Mouse (Mus musculus) CH12.LX (cell line): ENCODE data around the gene Lrtm1. TPM values are rescaled to one million over a fixed set of nuclear protein-coding genes. Genes with fewer than 3 reads are reported as not detected.

ENCODE experiments used
- DNase-seq: peaks from one replicate; pipeline ENCODE4 v3.0.0-alpha.2; 2013; ENCODE audit errors: extremely low read depth
- H3K27ac ChIP-seq: 2 replicates; pipeline ENCODE4 v1.5.1; 2012; ENCODE audit warnings: low read depth, mild to moderate bottlenecking, control low read depth, moderate library complexity; ENCODE audit not compliant: insufficient read depth
- H3K27me3 ChIP-seq: replicated peaks from 2 replicates; pipeline ENCODE3; 2012; ENCODE audit warnings: inconsistent platforms
- H3K36me3 ChIP-seq, 2 experiments: replicated peaks in 1 of 2; 2 replicates each; pipeline versions ENCODE3 to v1.6.1; 2012; ENCODE audit warnings: inconsistent platforms in 1 of 2, low read length in 1 of 2, mild to moderate bottlenecking in 1 of 2, mixed read lengths in 1 of 2, moderate library complexity in 1 of 2; ENCODE audit not compliant: control insufficient read depth in 1 of 2, insufficient read depth in 1 of 2
- H3K4me1 ChIP-seq, 2 experiments: 2 replicates each; pipeline ENCODE4 v1.6.1; 2012; ENCODE audit warnings: inconsistent platforms in 1 of 2, moderate library complexity in 1 of 2; ENCODE audit not compliant: insufficient read depth in 2 of 2, control insufficient read depth in 1 of 2
- H3K4me2 ChIP-seq: 2 replicates; pipeline ENCODE4 v1.6.1; 2012; ENCODE audit warnings: low read depth, mild to moderate bottlenecking, control low read depth; ENCODE audit not compliant: poor library complexity, insufficient read depth, severe bottlenecking
- H3K4me3 ChIP-seq, 3 experiments: fragments of 150-350 bp in 1 of 3; sonication (generic) in 1 of 3; replicated peaks in 1 of 3; 2 replicates each; pipeline versions ENCODE3 to v1.5.1; 2011 to 2012; ENCODE audit warnings: low read depth in 2 of 3, low read length in 2 of 3, mild to moderate bottlenecking in 2 of 3, moderate library complexity in 2 of 3, control low read depth in 1 of 3, improper control_type of control experiment in 1 of 3, inconsistent platforms in 1 of 3, mixed read lengths in 1 of 3; ENCODE audit not compliant: poor library complexity in 1 of 3
- H3K79me2 ChIP-seq: replicated peaks from 2 replicates; pipeline ENCODE4 v1.6.1; 2012; ENCODE audit warnings: mild to moderate bottlenecking, moderate library complexity; ENCODE audit not compliant: control insufficient read depth, poor library complexity, insufficient read depth, severe bottlenecking; ENCODE audit errors: extremely low read depth
- H3K9ac ChIP-seq: 2 replicates; pipeline ENCODE4 v1.6.1; 2012; ENCODE audit warnings: low read depth, mild to moderate bottlenecking, control low read depth, moderate library complexity; ENCODE audit not compliant: insufficient read depth
- H3K9me3 ChIP-seq: replicated peaks from 2 replicates; pipeline ENCODE3; 2012; ENCODE audit warnings: low read length, inconsistent platforms, mixed read lengths
- CTCF ChIP-seq, 2 experiments: IDR thresholded peaks in 1 of 2; conservative IDR thresholded peaks in 1 of 2; 2 replicates each; pipeline ENCODE4 v1.5.1; 2011 to 2012; ENCODE audit warnings: low read depth in 2 of 2, low read length in 2 of 2, improper control_type of control experiment in 1 of 2, inconsistent platforms in 1 of 2, mild to moderate bottlenecking in 1 of 2, moderate library complexity in 1 of 2
- E2F4 ChIP-seq: IDR thresholded peaks from 2 replicates; pipeline ENCODE4 v1.6.1; 2011; ENCODE audit warnings: low read depth, low read length, improper control_type of control experiment; ENCODE audit not compliant: insufficient replicate concordance
- ETS1 ChIP-seq: conservative IDR thresholded peaks from 2 replicates; pipeline ENCODE4 v1.6.1; 2012; ENCODE audit warnings: low read depth, mild to moderate bottlenecking, inconsistent platforms, low read length, improper control_type of control experiment, moderate library complexity
- HCFC1 ChIP-seq: IDR thresholded peaks from 2 replicates; pipeline ENCODE4 v1.6.1; 2012; ENCODE audit warnings: low read depth, mild to moderate bottlenecking, inconsistent platforms, low read length, improper control_type of control experiment
- IRF4 ChIP-seq: IDR thresholded peaks from 2 replicates; pipeline ENCODE4 v1.6.1; 2014; ENCODE audit warnings: low read depth, mild to moderate bottlenecking, inconsistent platforms, low read length, improper control_type of control experiment
- JUN ChIP-seq: IDR thresholded peaks from 2 replicates; pipeline ENCODE4 v1.6.1; 2011; ENCODE audit warnings: low read depth, mild to moderate bottlenecking, low read length, improper control_type of control experiment, moderate library complexity; ENCODE audit not compliant: insufficient read depth
- JUND ChIP-seq: conservative IDR thresholded peaks from 2 replicates; pipeline ENCODE4 v1.6.1; 2011; ENCODE audit warnings: low read depth, low read length, improper control_type of control experiment
- KAT2A ChIP-seq: IDR thresholded peaks from 2 replicates; pipeline ENCODE4 v1.6.1; 2012; ENCODE audit warnings: low read length, improper control_type of control experiment, inconsistent platforms; ENCODE audit not compliant: insufficient replicate concordance
- MAFK ChIP-seq: IDR thresholded peaks from 2 replicates; pipeline ENCODE4 v1.6.1; 2011; ENCODE audit warnings: low read length, improper control_type of control experiment; ENCODE audit not compliant: insufficient replicate concordance
- MAX ChIP-seq: IDR thresholded peaks from 2 replicates; pipeline ENCODE4 v1.6.1; 2011; ENCODE audit warnings: low read length, improper control_type of control experiment
- MEF2A ChIP-seq: IDR thresholded peaks from 2 replicates; pipeline ENCODE4 v1.6.1; 2014; ENCODE audit warnings: low read depth, mild to moderate bottlenecking, inconsistent platforms, low read length, improper control_type of control experiment, borderline replicate concordance
- MXI1 ChIP-seq: IDR thresholded peaks from 2 replicates; pipeline ENCODE4 v1.6.1; 2011; ENCODE audit warnings: mild to moderate bottlenecking, low read depth, low read length, improper control_type of control experiment
- MYC ChIP-seq: IDR thresholded peaks from 2 replicates; pipeline ENCODE4 v1.6.1; 2011; ENCODE audit warnings: low read depth, mild to moderate bottlenecking, improper control_type of control experiment, low read length
- NELFE ChIP-seq: IDR thresholded peaks from 2 replicates; pipeline ENCODE4 v1.6.1; 2011; ENCODE audit warnings: low read depth, low read length, improper control_type of control experiment
- RAD21 ChIP-seq: IDR thresholded peaks from 2 replicates; pipeline ENCODE4 v1.6.1; 2011; ENCODE audit warnings: low read depth, mild to moderate bottlenecking, low read length, improper control_type of control experiment, moderate library complexity
- RCOR1 ChIP-seq: conservative IDR thresholded peaks from 2 replicates; pipeline ENCODE4 v1.6.1; 2012; ENCODE audit warnings: low read depth, mild to moderate bottlenecking, inconsistent platforms, low read length, improper control_type of control experiment
- SMC3 ChIP-seq: IDR thresholded peaks from 2 replicates; pipeline ENCODE4 v1.6.1; 2011; ENCODE audit warnings: low read depth, low read length, improper control_type of control experiment
- TCF12 ChIP-seq: IDR thresholded peaks from 2 replicates; pipeline ENCODE4 v1.6.1; 2014; ENCODE audit warnings: low read depth, mild to moderate bottlenecking, inconsistent platforms, low read length, improper control_type of control experiment
- UBTF ChIP-seq: IDR thresholded peaks from 2 replicates; pipeline ENCODE4 v1.6.1; 2012; ENCODE audit warnings: low read depth, mild to moderate bottlenecking, inconsistent platforms, low read length, improper control_type of control experiment, moderate library complexity
- USF1 ChIP-seq: IDR thresholded peaks from 2 replicates; pipeline ENCODE4 v1.6.1; 2014; ENCODE audit warnings: low read depth, mild to moderate bottlenecking, inconsistent platforms, low read length, improper control_type of control experiment
- ZKSCAN1 ChIP-seq: IDR thresholded peaks from 2 replicates; pipeline ENCODE4 v1.6.1; 2012; ENCODE audit warnings: low read depth, inconsistent platforms, low read length, improper control_type of control experiment, borderline replicate concordance
- ZMIZ1 ChIP-seq: IDR thresholded peaks from 2 replicates; pipeline ENCODE4 v1.6.1; 2012; ENCODE audit warnings: low read depth, mild to moderate bottlenecking, inconsistent platforms, low read length, improper control_type of control experiment
- ZNF384 ChIP-seq: IDR thresholded peaks from 2 replicates; pipeline ENCODE4 v1.6.1; 2012; ENCODE audit warnings: low read depth, low read length, improper control_type of control experiment, inconsistent platforms
- dilution Hi-C: fragments of 300-500 bp; cut with MboI; formaldehyde crosslinking; loops from 2 replicates; pipeline ENCODE4 v1.14.3; 2020; ENCODE audit warnings: low sequenced_read_pairs; ENCODE audit not compliant: extremely low pct_unique_long_range_greater_than_20kb, extremely low pct_ligation_motif_present
- in situ Hi-C: fragments of 300-500 bp; cut with MboI; formaldehyde crosslinking; loops from 3 replicates; pipeline ENCODE4 v1.14.3; 2019; ENCODE audit warnings: low sequenced_read_pairs, low pct_ligation_motif_present, low pct_unique_long_range_greater_than_20kb, mixed read lengths
- polyA plus RNA-seq: library from polyadenylated mRNA; unstranded; fragments of >175 nt; gene quantifications from 2 replicates; pipeline ENCODE4 v1.2.1, GENCODE M21; 2012; ENCODE audit warnings: low read depth; ENCODE audit not compliant: insufficient read length
- total RNA-seq, 2 experiments: library from RNA; depleted of rRNA; stranded (reverse); fragments of 300-350 nt in 1 of 2; fragments of >200 nt in 1 of 2; gene quantifications; 2 replicates each; pipeline ENCODE4 v1.2.3; 2012 to 2014

The Lrtm1 gene
- total and polyA plus RNA-seq, 3 experiments, result not detected

GRCm38 (mm10) chr14:28979230-28979629 is 38.8 kb upstream of the Lrtm1 start:
- H3K27me3 ChIP-seq, result no peaks in the 10 kb centered on the region
- H3K36me3 ChIP-seq, result no peaks in the 10 kb centered on the region
- TF ChIP-seq RCOR1, result no peak
- no peak for TF ChIP-seq UBTF
- no peak for TF ChIP-seq NELFE
- no peak for TF ChIP-seq IRF4
- no peak for TF ChIP-seq MEF2A
- no peak for TF ChIP-seq USF1
- H3K4me3 ChIP-seq, result no peak overlapping the region
- DNase-seq, result no peak
- dilution Hi-C loops, result no loop called here
- no peak overlapping the region for H3K27ac ChIP-seq
- H3K9me3 ChIP-seq, result peaks cover 72% of the 10 kb centered on the region
- in situ Hi-C loops, result no loop called here
- no peak overlapping the region for H3K4me2 ChIP-seq
- H3K9ac ChIP-seq, result no peak overlapping the region
- no peaks in the 10 kb centered on the region for H3K79me2 ChIP-seq
- H3K4me1 ChIP-seq, result no peaks in the 10 kb centered on the region

GRCm38 (mm10) chr14:28980482-28980881 is 37.5 kb upstream of the Lrtm1 start:
- H3K27ac ChIP-seq, result no peak overlapping the region
- H3K36me3 ChIP-seq, result no peaks in the 10 kb centered on the region
- no peak overlapping the region for H3K4me2 ChIP-seq
- no peak overlapping the region for H3K9ac ChIP-seq
- DNase-seq, result no peak
- no peaks in the 10 kb centered on the region for H3K27me3 ChIP-seq
- H3K79me2 ChIP-seq, result no peaks in the 10 kb centered on the region
- H3K4me3 ChIP-seq, result no peak overlapping the region
- no peaks in the 10 kb centered on the region for H3K4me1 ChIP-seq
- dilution Hi-C loops, result no loop called here
- H3K9me3 ChIP-seq, result peaks cover 74% of the 10 kb centered on the region
- TF ChIP-seq MEF2A (no peak), KAT2A (no peak)
- in situ Hi-C loops, result no loop called here

- Histone ChIP-seq H3K4me2 (no peak overlapping the region), H3K79me2 (no peaks in the 10 kb centered on the region), H3K4me3 (no peak overlapping the region), H3K4me1 (no peaks in the 10 kb centered on the region)
- dilution Hi-C loops, result no loop called here
- no peak for TF ChIP-seq ZNF384
- no peak for TF ChIP-seq KAT2A
- TF ChIP-seq RCOR1, result no peak
- TF ChIP-seq JUN, result no peak
- no peak for TF ChIP-seq ZMIZ1
- TF ChIP-seq MAFK, result no peak
- TF ChIP-seq ETS1, result no peak
- TF ChIP-seq JUND, result no peak
- no peak for TF ChIP-seq MAX
- TF ChIP-seq SMC3, result no peak
- TF ChIP-seq ZKSCAN1, result no peak
- no peak for TF ChIP-seq MYC
- no peak for TF ChIP-seq E2F4
- TF ChIP-seq RAD21, result no peak
- no peak for TF ChIP-seq CTCF (conservative IDR thresholded peaks at IDR 0.05 in 1 of 2, IDR thresholded peaks at IDR 0.05 in 1 of 2; ENCODE audit: low read depth in 2 of 2, low read length in 2 of 2)
- TF ChIP-seq MEF2A, result no peak
- no peak for TF ChIP-seq TCF12
- no peak for TF ChIP-seq HCFC1
- TF ChIP-seq MXI1, result no peak
- TF ChIP-seq, all 38 proteins: peak for 0
- Histone ChIP-seq H3K27me3 (no peaks in the 10 kb centered on the region), H3K36me3 (no peaks in the 10 kb centered on the region), H3K27ac (no peak overlapping the region), H3K9ac (no peak overlapping the region), H3K9me3 (peaks cover 75% of the 10 kb centered on the region)
- no peak for DNase-seq
- in situ Hi-C loops, result no loop called here
Measured at GRCm38 (mm10) chr14:28984276-28984675, 33.7 kb upstream of the Lrtm1 start.
